Mouse (Mus musculus): ENCODE measurements around the gene Rnf44.

The Rnf44 gene

DNA sequence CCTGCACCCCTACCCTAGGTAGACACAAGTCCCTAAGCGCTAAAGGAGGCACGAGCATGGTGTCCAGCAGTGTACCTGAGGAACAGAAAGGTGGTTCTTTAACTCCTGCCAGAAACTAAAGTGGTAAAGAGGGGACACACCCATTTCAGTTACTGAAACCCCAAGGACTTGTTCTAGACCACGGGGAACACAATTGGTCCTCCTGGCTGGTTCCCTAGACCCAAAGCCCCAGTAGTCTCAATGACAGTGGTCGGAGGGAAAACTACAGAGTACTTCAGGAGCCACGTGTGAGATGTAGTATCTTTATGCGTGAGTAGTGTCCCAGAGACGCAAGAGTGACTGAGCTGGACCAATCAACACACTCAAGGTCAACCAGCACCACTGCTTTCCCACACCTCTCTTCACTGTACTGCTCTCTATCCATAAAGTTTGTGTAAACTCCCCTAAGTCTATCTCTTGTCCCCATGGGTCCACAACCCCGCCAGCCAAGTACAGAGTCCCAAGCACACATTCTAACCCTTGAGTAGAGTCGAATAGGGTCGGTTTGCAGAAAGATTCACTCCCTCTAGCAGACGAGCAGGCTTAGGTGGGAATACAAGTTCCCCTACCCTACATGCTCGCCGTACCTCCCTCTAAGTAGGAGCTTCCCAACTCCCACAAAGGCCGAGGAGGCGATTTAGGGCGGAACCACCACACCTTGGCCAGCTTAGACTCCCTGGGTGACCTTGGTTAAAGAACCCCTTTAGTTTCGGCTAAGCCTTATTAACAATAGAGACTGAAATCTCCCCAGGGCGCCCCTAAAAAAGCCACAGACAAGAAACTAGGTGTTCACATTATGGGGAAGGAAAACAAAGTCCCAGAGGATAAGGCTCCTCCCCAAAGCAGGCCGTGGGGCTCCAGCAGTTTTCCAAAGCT, 7.3 kb downstream of the Rnf44 start:
- DNase-seq (ENCODE audit: low spot score) = peak; percentile 46

DNA sequence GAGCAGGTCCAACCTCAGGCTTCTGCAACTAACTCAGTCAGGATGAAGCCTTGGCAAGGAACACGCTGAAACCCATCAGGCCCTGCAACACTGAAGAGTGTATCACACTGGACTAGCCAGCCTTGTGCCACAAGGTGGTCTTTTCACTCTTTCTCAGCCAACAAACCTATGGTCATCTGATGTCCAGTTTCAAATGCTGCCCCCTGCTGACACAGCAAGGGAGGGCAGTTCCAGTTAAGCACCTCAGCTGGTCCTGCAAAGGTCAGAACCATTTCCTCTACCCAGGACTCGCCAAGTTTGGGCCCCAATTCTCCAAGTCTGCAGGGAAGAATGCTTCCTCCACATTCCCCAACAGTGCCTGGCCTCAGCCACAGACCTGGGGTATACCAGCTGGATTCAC, 8.5 kb downstream of the Rnf44 start:
- DNase-seq (ENCODE audit: low spot score) = peak; percentile 80

GRCm38 (mm10) chr13:54684140-54684896, 9.4 kb downstream of the Rnf44 start:
- no peak for DNase-seq (ENCODE audit: low spot score)

- DNase-seq (ENCODE audit: low spot score) = no peak
Observed at GRCm38 (mm10) chr13:54683301-54683700, 10.4 kb downstream of the Rnf44 start.

GRCm38 (mm10) chr13:54681291-54681690, 12.4 kb downstream of the Rnf44 start:
- DNase-seq (ENCODE audit: low spot score) = no peak

- no peak for DNase-seq (ENCODE audit: low spot score)
Observed at GRCm38 (mm10) chr13:54680184-54680853, 13.4 kb downstream of the Rnf44 start.

DNA sequence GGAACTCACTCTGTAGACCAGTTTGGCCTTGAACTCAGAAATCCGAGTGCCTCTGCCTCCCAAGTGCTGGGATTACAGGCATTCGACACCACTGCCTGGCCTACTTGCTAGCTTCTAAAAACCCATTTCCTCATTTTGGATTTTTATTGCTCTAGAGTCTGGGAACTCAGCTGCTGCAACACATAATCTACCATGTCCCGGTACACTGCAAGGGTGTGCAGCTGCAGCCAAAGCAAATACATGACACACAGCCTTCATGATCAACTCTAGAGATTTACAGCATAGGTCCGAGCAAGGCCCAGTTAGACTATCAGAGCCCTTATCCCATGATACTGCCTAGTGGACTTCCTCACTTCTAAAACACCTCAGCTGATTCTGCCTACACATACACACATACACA, 15.4 kb downstream of the Rnf44 start:
- DNase-seq (ENCODE audit: low spot score) = no peak

DNA sequence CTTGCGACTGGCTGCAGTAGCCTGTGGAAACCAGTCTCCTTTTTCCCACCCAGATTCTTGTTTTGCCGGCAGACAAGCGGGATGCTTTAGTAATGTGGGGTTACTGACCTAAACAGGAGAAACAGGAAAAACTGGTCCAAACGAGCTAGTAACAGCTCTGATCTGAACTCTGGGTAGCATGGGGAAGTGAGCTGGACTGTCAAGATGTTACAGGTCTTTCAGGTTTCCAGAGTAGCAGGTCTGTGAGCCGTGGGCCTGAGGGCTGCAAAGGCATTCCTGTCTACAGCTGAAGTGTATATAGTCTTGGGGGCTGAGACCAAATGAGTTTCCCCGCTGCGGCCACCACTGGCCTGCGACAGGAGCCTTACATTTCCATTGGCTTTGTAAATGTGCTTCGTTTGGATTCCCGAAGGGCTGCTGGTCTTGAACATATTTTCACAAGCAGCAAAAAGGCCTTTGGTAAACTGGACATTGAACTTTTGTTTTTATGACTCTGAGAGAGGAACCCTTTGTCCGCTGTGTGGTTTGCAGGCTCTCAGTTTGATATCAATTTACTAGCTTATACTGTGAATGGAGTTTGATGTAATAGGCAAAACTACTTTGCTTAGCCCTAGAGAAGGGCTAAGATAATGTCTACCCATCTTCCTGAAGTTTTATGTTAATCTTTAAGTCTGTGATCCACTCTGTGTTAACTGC, 17.7 kb downstream of the Rnf44 start:
- peak; percentile 28 for DNase-seq (ENCODE audit: low spot score)

GRCm38 (mm10) chr13:54670491-54670890, 23.2 kb downstream of the Rnf44 start:
- no peak for DNase-seq (ENCODE audit: low spot score)

GRCm38 (mm10) chr13:54665062-54665461, 28.6 kb downstream of the Rnf44 start:
- DNase-seq (ENCODE audit: low spot score) = no peak

- no peak for DNase-seq (ENCODE audit: low spot score)
Observed at GRCm38 (mm10) chr13:54664509-54664908, 29.2 kb downstream of the Rnf44 start.

GRCm38 (mm10) chr13:54663999-54664398, 29.7 kb downstream of the Rnf44 start:
- no peak for DNase-seq (ENCODE audit: low spot score)

- DNase-seq (ENCODE audit: low spot score) = no peak
Observed at GRCm38 (mm10) chr13:54661358-54661757, 32.3 kb downstream of the Rnf44 start.

DNA sequence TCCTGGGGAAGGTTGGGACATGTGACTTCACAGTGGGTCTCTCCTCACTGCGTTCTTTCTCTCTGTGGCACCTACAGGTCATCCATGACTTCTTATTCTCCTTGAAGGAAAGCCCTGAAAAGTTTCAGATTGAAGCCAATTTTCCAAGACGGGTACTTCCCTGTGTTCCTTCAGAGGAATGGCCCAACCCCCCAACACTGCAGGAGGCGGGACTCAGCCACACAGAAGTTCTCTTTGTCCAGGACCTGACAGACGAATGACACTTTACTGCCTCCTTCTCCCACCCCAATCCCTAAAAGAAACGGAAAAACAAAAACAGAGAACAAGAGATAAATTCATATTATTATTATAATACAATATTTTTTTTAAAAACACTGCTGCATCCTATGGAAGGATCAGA, 32.8 kb downstream of the Rnf44 start:
- DNase-seq (ENCODE audit: low spot score) = no peak

DNA sequence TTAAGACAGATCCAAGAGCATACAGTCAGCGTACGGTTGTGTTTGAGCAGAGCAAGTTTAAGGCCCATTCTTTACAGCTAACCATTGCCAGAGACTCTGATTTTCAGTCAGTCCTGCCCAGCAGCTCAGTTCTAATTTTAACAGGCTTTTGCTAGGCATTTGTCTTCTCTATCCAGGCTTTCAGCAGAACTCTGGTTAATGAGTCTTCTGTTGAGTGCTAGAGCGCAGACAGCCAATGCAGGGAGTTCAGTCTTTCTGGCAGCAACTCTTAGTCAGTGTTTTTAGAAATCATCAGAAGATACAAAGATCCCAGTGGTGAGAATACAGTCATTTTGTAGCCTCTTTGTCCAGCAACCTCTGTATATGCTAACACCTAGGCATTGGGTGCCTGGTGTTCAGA, 43.2 kb downstream of the Rnf44 start:
- no peak for DNase-seq (ENCODE audit: low spot score)

- DNase-seq (ENCODE audit: low spot score) = no peak
Observed at GRCm38 (mm10) chr13:54635011-54635410, 58.7 kb downstream of the Rnf44 start.

- DNase-seq (ENCODE audit: low spot score) = no peak
Observed at GRCm38 (mm10) chr13:54632731-54633277, 60.9 kb downstream of the Rnf44 start.

All from embryo, embryonic 10.5 days (tissue).